Mouse (Mus musculus) heart, embryonic 13.5 days (tissue): ENCODE measurements around the gene Pipox. TPM values are rescaled to one million over a fixed set of nuclear protein-coding genes. Genes with fewer than 3 reads are reported as not detected.

Source experiments
- ATAC-seq: fragments of 200-750 bp; cut with Nextera tagmentation; 2 replicates; pipeline ENCODE4 v1.8.0; 2017; ENCODE audit warnings: moderate TSS enrichment; ENCODE audit not compliant: insufficient number of reproducible peaks, low FRiP score, low TSS enrichment; ENCODE audit errors: extremely low read depth
- H3K27ac ChIP-seq: fragments of 300-500 bp; sonication (generic); replicated peaks from 2 replicates; pipeline ENCODE4 v1.5.1; 2015; ENCODE audit warnings: moderate library complexity, mild to moderate bottlenecking, inconsistent platforms
- H3K27me3 ChIP-seq: fragments of 300-500 bp; sonication (generic); replicated peaks from 2 replicates; pipeline ENCODE4 v1.6.1; 2015; ENCODE audit warnings: mild to moderate bottlenecking, inconsistent platforms
- H3K36me3 ChIP-seq: fragments of 300-500 bp; sonication (generic); 2 replicates; pipeline ENCODE4 v1.6.1; 2015; ENCODE audit warnings: mild to moderate bottlenecking, inconsistent platforms
- H3K4me1 ChIP-seq: fragments of 300-500 bp; sonication (generic); 2 replicates; pipeline ENCODE4 v1.6.1; 2015; ENCODE audit warnings: inconsistent platforms
- H3K4me2 ChIP-seq: fragments of 300-500 bp; sonication (generic); 2 replicates; pipeline ENCODE4 v1.6.1; 2015; ENCODE audit warnings: inconsistent platforms, mild to moderate bottlenecking, moderate library complexity
- H3K4me3 ChIP-seq: fragments of 300-500 bp; sonication (generic); 2 replicates; pipeline ENCODE4 v1.5.1; 2015; ENCODE audit warnings: moderate library complexity, mild to moderate bottlenecking, inconsistent platforms
- H3K9ac ChIP-seq: fragments of 300-500 bp; sonication (generic); 2 replicates; pipeline ENCODE4 v1.6.1; 2015; ENCODE audit warnings: inconsistent platforms, mild to moderate bottlenecking, moderate library complexity
- H3K9me3 ChIP-seq: fragments of 300-500 bp; sonication (generic); 2 replicates; pipeline ENCODE4 v1.6.1; 2016; ENCODE audit warnings: inconsistent platforms
- WGBS: fragments of 180-500 bp; shearing (Covaris S2); methylation state at CpG from one replicate; pipeline ENCODE4 v1.1.7; 2015; ENCODE audit warnings: mixed read lengths; 5-methylcytosine and 5-hydroxymethylcytosine counted together
- polyA plus RNA-seq: library from polyadenylated mRNA; unstranded; fragments of >200 nt; fragmentation: Nextera tagmentation; extraction: Ambion mirVana; gene quantifications from 2 replicates; pipeline ENCODE4 v1.2.1, GENCODE M21; 2015

Pipox gene
- polyA plus RNA-seq, 1 experiment from 2014 or later = 4.9 TPM

- Histone ChIP-seq H3K4me2 (peak overlapping the region; percentile 50), H3K9ac (peak overlapping the region; percentile 60)
- WGBS = 45% methylated on average over 6 of the region's 6 CpGs
Measured at GRCm38 (mm10) chr11:77893283-77893682, 613 bp downstream of the Pipox start.

GRCm38 (mm10) chr11:77892883-77893282 lies 1.0 kb downstream of the Pipox start:
- Histone ChIP-seq H3K4me2 (peak overlapping the region; percentile 50; the same call in 1 of the 2 replicates), H3K27ac (peak overlapping the region; percentile 87), H3K9ac (no peak overlapping the region), H3K36me3 (no peaks in the 10 kb centered on the region), H3K4me1 (peaks cover 40% of the 10 kb centered on the region), H3K4me3 (no peak overlapping the region), H3K9me3 (no peaks in the 10 kb centered on the region), H3K27me3 (peaks cover 22% of the 10 kb centered on the region)
- WGBS = 17% methylated on average over 5 of the region's 5 CpGs
- ATAC-seq = no peak

More at GRCm38 (mm10) chr11:77893283-77893682, 613 bp downstream of the Pipox start:
- Histone ChIP-seq H3K27me3 (peaks cover 26% of the 10 kb centered on the region), H3K4me1 (peaks cover 40% of the 10 kb centered on the region), H3K36me3 (no peaks in the 10 kb centered on the region), H3K27ac (peak overlapping the region; percentile 87), H3K4me3 (no peak overlapping the region), H3K9me3 (no peaks in the 10 kb centered on the region)
- no peak for ATAC-seq

- WGBS = 73% methylated on average over 2 of the region's 2 CpGs
- Histone ChIP-seq H3K9me3 (no peaks in the 10 kb centered on the region), H3K27ac (no peak overlapping the region), H3K4me2 (no peak overlapping the region), H3K4me3 (no peak overlapping the region), H3K9ac (no peak overlapping the region), H3K27me3 (peaks cover 5% of the 10 kb centered on the region), H3K36me3 (no peaks in the 10 kb centered on the region), H3K4me1 (peaks cover 49% of the 10 kb centered on the region)
- no peak for ATAC-seq
Measured at GRCm38 (mm10) chr11:77890648-77891258, 3.1 kb downstream of the Pipox start.

GRCm38 (mm10) chr11:77889484-77889883 lies 4.4 kb downstream of the Pipox start:
- Histone ChIP-seq H3K9ac (no peak overlapping the region), H3K4me1 (peaks cover 56% of the 10 kb centered on the region), H3K9me3 (no peaks in the 10 kb centered on the region), H3K27me3 (no peaks in the 10 kb centered on the region), H3K4me2 (no peak overlapping the region), H3K4me3 (no peak overlapping the region), H3K36me3 (no peaks in the 10 kb centered on the region), H3K27ac (no peak overlapping the region)
- ATAC-seq = no peak
- WGBS = 22% methylated on average over 1 of the region's 2 CpGs

- ATAC-seq = no peak
- H3K4me1 ChIP-seq = peaks cover 56% of the 10 kb centered on the region
- WGBS = 87% methylated on average over 5 of the region's 5 CpGs
- no peaks in the 10 kb centered on the region for H3K27me3 ChIP-seq
- no peaks in the 10 kb centered on the region for H3K36me3 ChIP-seq
- no peak overlapping the region for H3K4me3 ChIP-seq
- no peaks in the 10 kb centered on the region for H3K9me3 ChIP-seq
- H3K4me2 ChIP-seq = no peak overlapping the region
- H3K9ac ChIP-seq = no peak overlapping the region
- no peak overlapping the region for H3K27ac ChIP-seq
Measured at GRCm38 (mm10) chr11:77888846-77889245, 5.0 kb downstream of the Pipox start.

GRCm38 (mm10) chr11:77887373-77887960 lies 6.4 kb downstream of the Pipox start:
- H3K27ac ChIP-seq = no peak overlapping the region
- no peak overlapping the region for H3K4me3 ChIP-seq
- 33% methylated on average over 17 of the region's 17 CpGs for WGBS
- H3K9ac ChIP-seq = peak overlapping the region; percentile 15; the same call in 1 of the 2 replicates
- peak overlapping the region; percentile 30 for H3K4me2 ChIP-seq
- H3K4me1 ChIP-seq = peaks cover 46% of the 10 kb centered on the region
- no peaks in the 10 kb centered on the region for H3K27me3 ChIP-seq
- H3K9me3 ChIP-seq = no peaks in the 10 kb centered on the region
- H3K36me3 ChIP-seq = no peaks in the 10 kb centered on the region
- ATAC-seq = no peak

GRCm38 (mm10) chr11:77885246-77885575 lies 8.7 kb downstream of the Pipox start:
- H3K4me3 ChIP-seq = peak overlapping the region; percentile 12; the same call in 1 of the 2 replicates
- WGBS = 32% methylated on average over 8 of the region's 8 CpGs
- H3K27ac ChIP-seq = peak overlapping the region; percentile 85
- no peaks in the 10 kb centered on the region for H3K27me3 ChIP-seq
- no peak for ATAC-seq
- peak overlapping the region; percentile 65; the same call in 1 of the 2 replicates for H3K9ac ChIP-seq
- peak overlapping the region; percentile 39 for H3K4me2 ChIP-seq
- H3K4me1 ChIP-seq = peaks cover 43% of the 10 kb centered on the region
- H3K9me3 ChIP-seq = no peaks in the 10 kb centered on the region
- no peaks in the 10 kb centered on the region for H3K36me3 ChIP-seq

- WGBS = 35% methylated on average over 10 of the region's 10 CpGs
- Histone ChIP-seq H3K4me1 (peaks cover 43% of the 10 kb centered on the region), H3K4me2 (peak overlapping the region; percentile 39), H3K27me3 (no peaks in the 10 kb centered on the region), H3K9me3 (no peaks in the 10 kb centered on the region), H3K27ac (peak overlapping the region; percentile 85), H3K9ac (peak overlapping the region; percentile 65), H3K36me3 (no peaks in the 10 kb centered on the region), H3K4me3 (peak overlapping the region; percentile 12)
- no peak for ATAC-seq
Measured at GRCm38 (mm10) chr11:77884524-77885245, 9.2 kb downstream of the Pipox start.

GRCm38 (mm10) chr11:77876760-77877148 lies 17.1 kb downstream of the Pipox start:
- whole genome bisulfite sequencing = 29% methylated on average over 11 of the region's 11 CpGs
- peak overlapping the region; percentile 61 for H3K4me2 ChIP-seq
- peak overlapping the region; percentile 20; the same call in 1 of the 2 replicates for H3K4me3 ChIP-seq
- H3K9me3 ChIP-seq = no peaks in the 10 kb centered on the region
- H3K27ac ChIP-seq = peak overlapping the region; percentile 94
- peaks cover 51% of the 10 kb centered on the region for H3K4me1 ChIP-seq
- ATAC-seq = 0 out of 2 replicates have a peak, but pooled peaks have one; percentile 33
- peak overlapping the region; percentile 69 for H3K9ac ChIP-seq
- H3K27me3 ChIP-seq = no peaks in the 10 kb centered on the region
- H3K36me3 ChIP-seq = no peaks in the 10 kb centered on the region

- Histone ChIP-seq H3K4me2 (peak overlapping the region; percentile 61), H3K4me3 (peak overlapping the region; percentile 20), H3K9me3 (no peaks in the 10 kb centered on the region), H3K27ac (peak overlapping the region; percentile 94), H3K9ac (peak overlapping the region; percentile 69), H3K27me3 (no peaks in the 10 kb centered on the region), H3K36me3 (no peaks in the 10 kb centered on the region), H3K4me1 (peaks cover 56% of the 10 kb centered on the region)
- WGBS = 29% methylated on average over 26 of the region's 26 CpGs
- ATAC-seq = peak; percentile 71
Measured at GRCm38 (mm10) chr11:77875847-77876759, 17.8 kb downstream of the Pipox start.

GRCm38 (mm10) chr11:77875269-77875668 lies 18.6 kb downstream of the Pipox start:
- no peak overlapping the region for H3K9ac ChIP-seq
- H3K27me3 ChIP-seq = no peaks in the 10 kb centered on the region
- H3K27ac ChIP-seq = peak overlapping the region; percentile 94
- peaks cover 61% of the 10 kb centered on the region for H3K4me1 ChIP-seq
- no peaks in the 10 kb centered on the region for H3K36me3 ChIP-seq
- H3K4me3 ChIP-seq = no peak overlapping the region
- ATAC-seq = no peak
- WGBS = 59% methylated on average over 5 of the region's 5 CpGs
- no peak overlapping the region for H3K4me2 ChIP-seq
- H3K9me3 ChIP-seq = no peaks in the 10 kb centered on the region
